Mouse (Mus musculus): ENCODE data around the gene Abcb5. TPM values are rescaled to one million over a fixed set of nuclear protein-coding genes. Genes with fewer than 3 reads are reported as not detected.

Gene Abcb5
- total RNA-seq, 1 experiment from 2014 or later = not detected

DNA sequence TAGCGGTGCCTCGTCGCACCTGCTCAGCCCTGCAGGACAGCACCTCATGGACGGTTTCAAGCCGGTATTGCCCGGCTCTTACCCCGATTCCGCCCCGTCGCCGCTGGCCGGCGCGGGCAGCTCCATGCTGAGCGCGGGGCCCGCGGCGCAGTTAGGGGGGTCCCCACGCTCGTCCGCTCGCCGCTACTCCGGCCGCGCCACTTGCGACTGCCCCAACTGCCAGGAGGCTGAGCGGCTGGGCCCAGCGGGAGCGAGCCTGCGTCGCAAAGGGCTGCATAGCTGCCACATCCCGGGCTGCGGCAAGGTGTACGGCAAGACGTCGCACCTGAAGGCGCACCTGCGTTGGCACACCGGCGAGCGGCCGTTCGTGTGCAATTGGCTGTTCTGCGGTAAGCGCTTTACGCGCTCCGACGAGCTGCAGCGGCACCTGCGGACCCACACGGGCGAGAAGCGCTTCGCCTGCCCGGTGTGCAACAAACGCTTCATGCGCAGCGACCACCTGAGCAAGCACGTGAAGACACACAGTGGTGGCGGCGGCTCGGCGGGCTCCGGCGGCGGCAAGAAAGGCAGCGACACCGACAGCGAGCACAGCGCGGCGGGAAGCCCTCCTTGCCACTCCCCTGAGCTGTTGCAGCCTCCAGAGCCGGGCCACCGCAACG is 116.9 kb downstream of the Abcb5 start:
- no peak for ATAC-seq (ENCODE audit: extremely low read depth, insufficient number of reproducible peaks, low FRiP score, poor library complexity, severe bottlenecking)

DNA sequence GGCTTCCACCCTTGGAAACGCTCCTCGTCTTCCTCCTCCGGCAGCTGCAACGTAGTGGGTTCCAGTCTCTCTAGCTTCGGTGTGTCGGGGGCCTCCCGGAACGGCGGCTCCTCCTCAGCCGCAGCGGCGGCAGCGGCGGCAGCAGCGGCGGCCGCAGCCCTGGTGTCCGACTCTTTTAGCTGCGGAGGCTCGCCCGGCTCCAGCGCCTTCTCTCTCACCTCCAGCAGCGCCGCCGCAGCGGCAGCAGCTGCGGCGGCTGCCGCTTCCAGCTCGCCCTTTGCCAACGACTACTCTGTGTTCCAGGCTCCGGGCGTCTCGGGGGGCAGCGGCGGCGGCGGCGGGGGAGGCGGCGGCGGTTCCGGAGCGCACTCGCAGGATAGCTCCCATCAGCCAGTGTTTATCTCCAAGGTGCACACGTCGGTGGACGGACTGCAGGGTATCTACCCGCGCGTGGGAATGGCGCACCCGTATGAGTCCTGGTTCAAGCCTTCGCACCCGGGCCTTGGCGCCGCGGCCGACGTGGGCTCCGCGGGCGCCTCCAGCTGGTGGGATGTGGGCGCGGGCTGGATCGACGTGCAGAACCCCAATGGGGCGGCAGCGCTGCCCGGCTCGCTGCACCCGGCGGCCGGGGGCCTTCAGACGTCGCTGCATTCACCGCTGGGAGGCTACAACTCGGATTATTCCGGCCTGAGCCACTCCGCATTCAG is 117.6 kb downstream of the Abcb5 start:
- ATAC-seq (ENCODE audit: extremely low read depth, insufficient number of reproducible peaks, low FRiP score, poor library complexity, severe bottlenecking) = no peak

DNA sequence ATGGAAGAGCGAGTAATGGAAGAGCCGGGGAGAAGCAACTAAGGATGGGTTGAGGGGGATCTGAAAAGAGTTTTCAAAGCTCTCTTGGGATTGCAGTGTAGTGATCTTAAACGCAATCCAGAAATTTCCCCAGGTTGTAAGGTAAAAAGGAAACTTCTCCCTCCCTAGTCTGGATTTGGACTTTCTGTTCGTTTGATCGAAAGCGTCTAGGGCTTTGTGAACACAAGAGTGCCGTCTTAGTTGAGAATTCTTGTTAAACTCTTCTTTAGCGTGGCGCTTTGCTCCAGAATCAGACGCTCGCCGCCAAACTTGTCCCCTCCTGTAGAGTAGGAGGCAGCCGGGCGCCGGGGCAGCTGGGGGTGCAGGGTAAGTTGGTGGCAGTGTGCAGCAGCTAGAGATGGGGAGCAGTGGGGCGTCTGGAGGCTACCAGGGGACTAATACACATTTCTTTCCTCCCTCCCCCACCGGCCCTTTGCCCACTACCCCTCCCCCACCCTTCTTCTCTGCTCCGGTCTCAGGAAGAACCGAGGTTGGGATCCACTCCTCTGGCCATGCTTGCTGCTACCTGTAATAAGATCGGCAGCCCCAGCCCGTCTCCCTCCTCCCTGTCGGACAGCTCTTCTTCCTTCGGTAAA is 118.2 kb downstream of the Abcb5 start:
- ATAC-seq (ENCODE audit: extremely low read depth, insufficient number of reproducible peaks, low FRiP score, poor library complexity, severe bottlenecking) = no peak

DNA sequence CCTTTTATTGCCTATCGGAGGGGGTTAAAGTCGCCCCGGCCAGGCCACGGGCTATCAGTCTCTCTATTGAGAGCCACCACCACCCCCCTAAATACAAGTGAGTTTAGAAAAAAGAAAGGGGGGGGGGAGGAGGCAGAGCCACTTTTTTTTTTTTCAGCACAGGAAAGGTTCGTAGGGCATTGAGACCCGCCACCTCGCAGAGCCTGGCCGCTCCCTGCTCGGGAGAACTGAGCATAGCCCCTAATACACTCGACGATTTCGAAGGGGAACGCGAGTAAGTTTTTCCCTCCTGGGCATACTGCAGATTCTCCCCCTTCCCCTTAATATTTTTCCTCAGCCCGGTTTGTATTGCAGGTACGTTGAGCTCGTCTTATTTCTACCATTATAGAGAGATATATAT is 118.8 kb downstream of the Abcb5 start:
- ATAC-seq (ENCODE audit: extremely low read depth, insufficient number of reproducible peaks, low FRiP score, poor library complexity, severe bottlenecking) = no peak

DNA sequence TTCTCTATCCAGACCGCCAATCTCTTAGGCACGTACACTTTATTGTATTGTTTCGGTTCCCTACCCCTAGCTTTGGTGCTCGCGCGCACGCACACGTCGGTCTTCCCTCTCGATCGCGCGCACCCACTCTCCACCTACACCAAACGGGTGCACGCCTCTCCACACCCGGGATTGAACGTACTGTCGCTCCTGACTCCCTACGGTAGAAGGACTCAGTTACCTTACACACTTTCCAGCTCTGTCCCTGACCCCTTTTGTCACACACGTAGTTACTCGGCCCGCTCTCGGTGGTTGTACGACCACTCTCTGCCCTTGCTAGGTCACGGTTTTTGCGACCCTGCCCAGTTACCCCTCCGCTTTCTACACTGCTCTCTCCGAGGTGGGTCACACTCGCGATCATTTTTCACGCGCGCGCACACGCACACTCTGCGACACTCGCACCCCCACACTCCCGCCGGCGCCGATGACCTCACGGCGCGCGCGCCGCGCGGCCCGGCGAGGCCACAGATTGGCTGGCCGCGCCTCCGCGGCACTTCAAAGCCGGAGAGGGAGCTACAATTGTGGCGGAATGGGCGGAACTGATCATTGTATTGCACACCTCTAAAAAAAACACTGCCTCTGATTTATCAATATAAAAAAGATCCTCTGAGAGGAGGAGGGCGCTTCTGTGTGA is 119.4 kb downstream of the Abcb5 start:
- no peak for ATAC-seq (ENCODE audit: extremely low read depth, insufficient number of reproducible peaks, low FRiP score, poor library complexity, severe bottlenecking)

DNA sequence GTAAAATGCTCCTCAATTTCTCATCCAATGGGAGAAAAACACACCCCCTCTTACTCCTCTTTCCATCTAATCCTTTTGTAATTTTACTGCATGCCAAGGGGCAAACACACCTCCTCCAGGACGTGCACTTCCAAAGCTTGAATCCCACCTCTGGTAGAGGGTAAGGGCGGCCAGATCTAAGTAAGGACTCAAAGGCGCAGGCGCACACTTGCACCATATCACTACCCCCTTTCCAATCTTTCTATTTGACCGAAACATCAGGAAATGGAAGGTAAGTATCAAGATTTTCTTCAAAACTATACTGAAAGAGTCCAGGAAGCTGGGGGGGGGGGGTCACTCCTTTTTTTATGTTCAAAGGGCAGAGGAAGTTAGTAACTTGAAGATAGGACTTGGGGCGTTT is 120.0 kb downstream of the Abcb5 start, which contains the start of gene Sp8:
Gene Sp8, plus strand, starts transcription at position 109 of the 400 bp plus-strand sequence.
- no peak for ATAC-seq (ENCODE audit: extremely low read depth, insufficient number of reproducible peaks, low FRiP score, poor library complexity, severe bottlenecking)

DNA sequence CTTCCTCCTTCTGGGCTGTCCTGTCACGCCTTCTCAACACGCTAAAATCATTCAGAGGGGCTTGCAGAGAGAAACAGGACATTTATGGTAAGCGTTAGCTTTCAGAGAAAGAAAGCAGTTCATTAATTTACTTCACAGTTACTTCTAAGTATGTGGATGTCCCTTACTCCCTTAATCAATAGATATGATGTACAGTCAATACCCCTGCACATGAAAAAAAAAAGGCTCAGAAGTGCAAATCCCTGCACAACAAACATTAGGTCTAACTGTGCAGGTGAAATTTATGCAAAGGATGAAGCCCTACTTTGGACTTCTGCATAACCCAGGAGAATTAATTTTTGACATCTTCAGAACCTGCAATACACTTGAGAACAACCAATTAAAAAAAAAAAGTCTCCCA is 120.9 kb downstream of the Abcb5 start:
- no peak for ATAC-seq (ENCODE audit: extremely low read depth, insufficient number of reproducible peaks, low FRiP score, poor library complexity, severe bottlenecking)

DNA sequence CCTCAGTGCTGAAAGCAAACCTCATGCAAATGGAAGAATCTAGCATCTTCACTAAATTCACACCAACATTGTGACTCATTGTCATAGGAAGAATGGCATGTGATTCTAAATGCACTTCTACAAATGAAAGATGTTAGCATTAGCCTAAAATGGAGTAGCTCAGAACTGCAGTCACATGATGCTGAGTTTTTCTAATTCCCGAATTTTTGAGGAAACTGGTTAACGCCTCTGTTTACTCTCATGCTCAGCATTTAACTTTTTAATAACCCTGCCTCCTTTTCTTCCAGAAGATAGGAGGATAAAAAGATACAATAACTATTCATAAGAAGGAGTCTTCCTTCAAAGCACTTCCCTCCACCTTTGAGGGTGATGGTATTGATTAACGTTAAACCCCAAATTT is 121.4 kb downstream of the Abcb5 start:
- no peak for ATAC-seq (ENCODE audit: extremely low read depth, insufficient number of reproducible peaks, low FRiP score, poor library complexity, severe bottlenecking)

DNA sequence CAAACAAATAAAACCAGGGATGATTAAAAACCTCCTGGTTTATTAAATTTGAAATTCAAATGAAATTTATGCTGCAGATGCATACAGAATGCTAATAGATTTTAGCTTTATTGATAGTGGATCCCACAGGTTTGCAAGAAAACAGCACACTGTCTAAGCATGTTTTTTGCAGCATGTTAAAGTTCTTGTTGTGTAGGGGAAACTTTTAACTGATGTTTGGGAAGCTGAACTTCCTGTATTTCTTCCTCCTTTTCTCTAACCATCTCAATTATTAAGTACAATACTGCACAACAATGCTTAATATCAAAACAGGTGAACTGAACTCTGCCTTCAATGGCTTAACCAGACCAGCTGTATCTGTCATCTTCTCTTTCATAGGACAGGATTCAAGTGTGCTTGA is 122.1 kb downstream of the Abcb5 start:
- ATAC-seq (ENCODE audit: extremely low read depth, insufficient number of reproducible peaks, low FRiP score, poor library complexity, severe bottlenecking) = no peak

DNA sequence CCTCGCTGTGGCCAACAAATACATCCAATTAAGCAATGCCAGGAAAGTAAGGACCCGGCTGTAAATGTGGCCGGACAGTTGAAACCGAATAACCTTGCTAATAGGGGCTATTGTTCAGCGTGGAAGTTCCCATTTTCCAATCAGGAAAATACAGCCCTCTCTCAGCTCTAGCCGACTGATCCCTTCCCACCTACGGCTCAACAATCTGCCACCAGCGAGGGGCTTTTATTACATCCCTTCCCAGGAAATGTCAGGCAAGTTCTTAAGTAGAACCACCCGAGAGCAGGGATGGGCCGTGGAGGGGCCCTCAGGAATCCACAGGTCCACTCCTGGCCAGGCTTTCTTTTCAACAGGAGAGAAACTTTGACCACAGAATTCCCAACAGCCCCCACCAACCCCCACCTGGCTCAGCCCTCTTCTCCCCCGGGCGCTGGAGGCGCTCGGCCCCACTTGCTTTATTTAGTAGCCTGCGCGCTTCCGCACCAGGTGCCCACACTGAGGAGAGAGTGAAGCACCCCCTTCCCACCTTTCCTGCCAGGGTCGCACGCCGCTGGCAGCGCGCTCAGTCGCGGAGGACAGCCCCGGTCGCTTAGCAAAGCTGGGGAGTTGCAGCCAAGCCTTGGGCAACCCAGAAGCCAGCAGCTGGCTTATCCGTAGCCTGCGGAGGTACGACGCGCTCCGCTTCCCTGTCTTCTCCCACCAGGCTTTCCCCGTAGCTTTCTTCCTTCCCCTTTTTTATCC is 123.4 kb downstream of the Abcb5 start:
- ATAC-seq (ENCODE audit: extremely low read depth, insufficient number of reproducible peaks, low FRiP score, poor library complexity, severe bottlenecking) = no peak

DNA sequence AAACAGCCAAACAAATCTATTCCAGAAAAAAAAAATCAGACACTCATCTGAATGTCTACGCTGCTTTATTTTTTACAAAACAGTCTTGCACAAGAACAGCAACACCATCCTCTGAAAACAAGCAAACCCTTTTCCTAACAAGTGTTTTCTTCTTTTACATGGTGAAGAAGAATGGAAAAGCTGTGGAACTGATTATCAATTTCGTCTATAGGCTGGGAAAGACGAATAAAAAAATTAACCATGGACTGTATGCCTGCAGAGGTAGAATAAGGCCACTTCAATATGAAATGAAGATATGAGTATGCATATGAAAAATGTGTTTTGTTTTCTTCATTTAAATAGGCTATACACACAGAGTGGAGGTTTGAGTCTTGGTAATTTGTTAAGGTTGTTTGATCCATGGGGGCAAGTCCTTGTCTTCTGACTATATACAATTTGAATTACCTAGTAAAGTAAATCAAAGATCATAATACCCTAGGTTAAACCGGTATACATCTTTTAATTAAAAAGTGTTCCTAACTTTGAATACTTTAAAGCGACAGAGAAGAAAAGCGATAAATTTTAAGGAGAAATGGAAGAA is 124.2 kb downstream of the Abcb5 start:
- ATAC-seq (ENCODE audit: extremely low read depth, insufficient number of reproducible peaks, low FRiP score, poor library complexity, severe bottlenecking) = no peak

DNA sequence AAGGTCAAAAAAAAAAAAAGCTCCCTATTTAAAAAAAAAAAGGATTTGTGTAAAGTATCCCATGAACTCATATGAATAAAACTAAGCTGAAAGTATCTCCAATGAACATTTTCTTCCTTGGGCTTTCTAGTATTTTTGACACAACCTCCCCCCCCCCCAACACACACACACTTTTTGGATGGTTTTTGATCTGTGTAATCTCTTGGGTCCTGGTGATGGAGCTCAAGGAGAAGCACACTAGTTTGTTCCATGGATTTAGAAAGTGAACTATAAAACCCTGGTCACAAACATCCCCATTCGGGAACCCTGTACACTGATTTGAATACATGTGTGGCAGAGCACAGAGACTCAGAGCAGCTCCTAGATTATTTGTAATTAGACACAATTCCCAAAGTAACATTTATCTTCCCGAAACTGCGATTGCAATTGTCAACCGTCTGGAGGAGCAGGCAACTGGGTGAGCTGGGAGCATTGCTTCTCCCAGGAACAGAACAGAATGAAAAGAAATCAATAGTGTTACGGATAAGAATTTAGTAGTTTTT is 124.8 kb downstream of the Abcb5 start:
- no peak for ATAC-seq (ENCODE audit: extremely low read depth, insufficient number of reproducible peaks, low FRiP score, poor library complexity, severe bottlenecking)

DNA sequence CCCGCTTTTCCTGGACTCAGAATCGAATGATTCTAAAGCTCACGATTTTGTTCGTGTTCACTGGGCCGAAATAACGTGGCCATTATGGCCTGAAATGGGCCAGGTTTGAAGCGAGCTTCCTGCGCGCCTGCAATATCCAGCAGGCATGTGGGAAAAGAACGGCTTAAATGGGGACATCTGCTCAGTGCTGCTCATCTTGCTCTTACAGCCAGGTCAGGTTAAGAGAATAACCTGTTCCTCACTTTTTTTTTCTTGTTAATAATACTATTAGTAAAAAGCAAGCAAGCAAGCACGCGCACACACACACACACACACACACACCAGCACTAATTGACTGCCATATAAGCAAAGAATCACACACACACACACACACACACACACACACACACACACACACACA is 125.4 kb downstream of the Abcb5 start:
- no peak for ATAC-seq (ENCODE audit: extremely low read depth, insufficient number of reproducible peaks, low FRiP score, poor library complexity, severe bottlenecking)

DNA sequence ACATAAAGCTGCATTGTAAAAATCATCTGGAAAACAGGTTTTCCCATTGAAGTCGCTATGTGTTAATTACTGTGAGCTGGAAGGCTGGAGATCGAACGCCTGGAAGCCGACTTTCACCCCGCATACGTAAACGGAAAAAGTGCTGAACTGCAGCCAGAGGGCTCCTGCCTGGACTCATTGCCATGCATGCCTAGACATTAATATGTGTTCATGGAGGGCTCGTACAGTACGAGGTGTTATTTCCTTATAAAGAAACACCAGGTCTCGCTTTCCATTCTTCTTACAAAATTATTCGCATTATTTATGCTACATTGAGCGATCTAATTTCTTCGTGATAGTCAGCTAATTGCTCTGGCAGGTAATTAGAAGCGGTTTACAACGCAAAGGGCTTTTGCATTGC is 125.9 kb downstream of the Abcb5 start:
- no peak for ATAC-seq (ENCODE audit: extremely low read depth, insufficient number of reproducible peaks, low FRiP score, poor library complexity, severe bottlenecking)

DNA sequence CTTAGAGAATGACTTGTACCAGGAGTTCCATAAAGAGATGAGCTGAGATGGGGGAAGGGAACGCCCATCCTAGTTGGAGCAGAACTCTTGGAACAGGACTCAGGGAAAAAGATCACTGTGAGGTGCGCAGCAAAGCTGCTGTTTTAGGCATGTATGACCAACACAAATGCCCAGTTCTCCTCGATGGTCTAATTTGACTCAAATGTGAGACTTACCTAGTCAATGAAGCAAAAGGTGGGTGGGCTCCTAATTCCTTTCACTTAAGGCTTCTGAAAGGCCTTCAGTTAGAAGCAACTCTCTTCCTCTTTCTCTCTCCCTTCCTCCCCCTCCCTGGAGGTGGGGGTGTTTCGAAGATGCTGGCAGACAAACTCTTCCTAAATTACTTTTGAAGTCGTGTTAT is 126.8 kb downstream of the Abcb5 start:
- ATAC-seq (ENCODE audit: extremely low read depth, insufficient number of reproducible peaks, low FRiP score, poor library complexity, severe bottlenecking) = no peak

DNA sequence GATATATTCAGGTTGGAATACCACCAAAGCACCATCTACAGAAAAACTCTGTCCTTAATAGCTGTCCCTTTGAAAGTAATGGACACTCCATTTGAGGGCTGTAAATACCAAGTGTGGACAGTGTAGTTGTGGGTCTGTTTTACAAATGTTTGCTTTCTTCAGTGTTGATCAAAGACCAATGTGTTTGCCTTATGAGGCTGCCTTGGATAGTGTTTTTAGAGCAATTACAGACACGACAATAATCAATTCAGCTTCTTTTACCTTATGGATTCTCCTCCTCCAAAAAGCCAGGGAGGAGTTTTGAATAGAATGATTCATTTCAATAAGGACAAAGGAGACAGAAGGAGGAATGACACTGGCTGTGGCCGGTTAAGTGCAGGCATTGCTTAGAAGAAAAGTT is 128.0 kb downstream of the Abcb5 start:
- no peak for ATAC-seq (ENCODE audit: extremely low read depth, insufficient number of reproducible peaks, low FRiP score, poor library complexity, severe bottlenecking)

DNA sequence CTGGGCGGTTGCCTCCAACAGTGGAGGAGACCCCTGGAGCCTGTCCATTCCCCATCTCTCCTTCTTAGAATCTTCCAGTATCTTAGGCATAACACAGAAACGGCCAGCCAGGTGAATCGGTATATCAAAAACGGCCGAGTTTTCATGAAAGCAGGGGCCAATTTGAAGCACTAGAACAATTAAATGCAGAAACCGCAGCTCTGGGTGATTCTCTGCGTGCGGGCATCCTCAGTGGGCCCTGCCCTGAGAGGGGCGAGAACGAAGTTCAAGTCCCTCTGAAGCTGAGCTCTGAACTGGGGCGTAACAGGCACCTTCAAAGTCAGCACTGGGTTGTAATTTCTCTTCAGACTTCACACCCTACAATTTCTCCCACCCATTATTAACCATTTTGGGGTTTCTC is 128.9 kb downstream of the Abcb5 start:
- ATAC-seq (ENCODE audit: extremely low read depth, insufficient number of reproducible peaks, low FRiP score, poor library complexity, severe bottlenecking) = no peak

DNA sequence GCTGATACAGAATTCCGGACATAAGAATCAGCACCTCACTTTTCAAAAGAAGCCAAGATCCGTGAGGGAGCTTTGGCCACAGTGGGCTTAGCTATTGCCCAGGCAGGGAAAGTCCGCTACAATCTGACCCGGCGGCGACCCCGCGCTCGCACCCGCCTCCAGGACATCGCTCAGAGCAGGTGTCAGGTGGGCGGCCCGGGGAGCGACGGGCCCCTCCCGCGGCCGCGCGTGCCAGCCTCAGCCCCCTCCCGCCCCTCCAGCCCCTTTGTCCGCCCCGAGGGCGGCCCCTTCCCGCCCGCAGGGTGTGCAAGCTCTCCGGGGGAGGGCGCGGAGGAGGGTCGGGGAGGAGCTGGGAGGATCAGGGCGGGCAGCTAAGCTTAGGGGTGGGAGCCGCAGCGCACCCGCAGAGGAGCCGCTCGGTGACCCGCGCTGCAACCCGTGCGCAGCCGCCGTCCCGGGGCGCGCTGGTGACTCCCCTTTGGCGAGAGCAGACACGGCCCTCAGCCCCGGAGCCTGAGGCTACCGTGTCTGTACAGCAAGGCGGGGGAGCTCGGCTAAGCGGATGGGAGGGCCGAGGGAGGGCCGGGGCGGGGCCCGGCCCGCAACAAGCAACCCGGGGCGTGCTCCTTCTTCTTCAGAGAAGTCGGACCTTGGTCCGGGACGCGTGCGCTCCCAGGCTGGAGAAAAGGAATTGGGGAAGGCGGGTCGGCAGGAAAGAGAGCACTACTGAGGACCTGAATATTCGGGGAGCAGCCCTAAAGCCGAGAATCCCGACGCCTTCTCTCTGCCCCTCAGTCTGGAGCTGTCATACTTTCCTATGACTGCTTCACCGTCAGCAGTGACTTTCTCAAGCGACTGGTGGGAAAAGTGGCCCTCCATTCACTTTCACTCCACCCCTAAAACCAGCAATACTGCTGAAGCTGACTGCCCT is 129.5 kb downstream of the Abcb5 start:
- no peak for ATAC-seq (ENCODE audit: extremely low read depth, insufficient number of reproducible peaks, low FRiP score, poor library complexity, severe bottlenecking)

Data from neutrophil, adult 5-6 weeks (primary cell).